Mouse (Mus musculus) heart, adult 8-10 months (tissue): ENCODE data around the gene Barx2. TPM values are rescaled to one million over a fixed set of nuclear protein-coding genes. Genes with fewer than 3 reads are reported as not detected.

Experiments used
- DNase-seq: peaks from one replicate; pipeline ENCODE4 v3.0.0; 2022; ENCODE audit warnings: low spot score
- total RNA-seq, 4 experiments: library from RNA; stranded (reverse); gene quantifications; 2 replicates each; pipeline ENCODE4 v1.2.4; 2022

The Barx2 gene
- total RNA-seq, 4 experiments from 2014 or later = 0.16 to 0.35 (median 0.17) TPM; not detected in 1

- DNase-seq = no peak
Observed at GRCm38 (mm10) chr9:31808753-31809152, 104.5 kb downstream of the Barx2 start.

GRCm38 (mm10) chr9:31802641-31803040 lies 110.6 kb downstream of the Barx2 start:
- no peak for DNase-seq

Other genes starting within 250 kb of the Barx2 start
- gene Arhgap32, start 202.7 kb upstream of the Barx2 start, total RNA-seq = 10 to 100 TPM; 17.5 to 24.0 (median 21.3) TPM